ENCODE assay signal across 23 mouse cellular contexts in genomic region chr9:103389261-103389660, GRCm38 (mm10). TPM values are rescaled to one million over a fixed set of nuclear protein-coding genes. Genes with fewer than 3 reads are reported as not detected.
A peak's percentile ranks its signal among the peaks of the same experiment; 100 is the strongest.
DNase-seq lines count a peak whose midpoint lies in the region; ATAC-seq and TF ChIP-seq lines count a peak whose summit lies in the region.
"Had no signal": no experiment of that assay in that cellular context is flagged by ENCODE, and none has a peak within 500 bp of the region (broad histone marks: within the 10 kb centered on the region; RNA-seq: fewer than 3 reads in every experiment).

No protein-coding gene starts in this region.

- H3K4me1 ChIP-seq in lung, embryonic 16.5 days (replicated peaks; ENCODE audit: control insufficient read depth, insufficient read depth, low read length), result peaks cover 14% of the 10 kb centered on the region
- no peaks in the 10 kb centered on the region; the same call in 1 of the 2 replicates for H3K4me1 ChIP-seq in lung, adult 2 months (ENCODE audit: control insufficient read depth, insufficient read depth, low read length)
- H3K4me1 ChIP-seq: forebrain, embryonic 13.5 days had no signal

- H3K9ac ChIP-seq in lung, embryonic 16.5 days (ENCODE audit: low read length), result no peak overlapping the region
- H3K9ac ChIP-seq: embryonic facial prominence, embryonic 12.5 days; forebrain, embryonic 13.5 days; forebrain, embryonic 15.5 days had no signal

- no peak overlapping the region for H3K4me3 ChIP-seq in lung, embryonic 16.5 days (ENCODE audit: low read length)
- H3K4me3 ChIP-seq in lung, adult 2 months (replicated peaks; ENCODE audit: extremely low read depth, low read depth, low read length), result no peak overlapping the region
- H3K4me3 ChIP-seq: embryonic facial prominence, embryonic 10.5 days; embryonic facial prominence, embryonic 12.5 days; forebrain, embryonic 13.5 days; forebrain, embryonic 15.5 days had no signal

- no peaks in the 10 kb centered on the region for H3K9me3 ChIP-seq in lung, embryonic 16.5 days (ENCODE audit: control insufficient read depth, low read length)
- H3K9me3 ChIP-seq: embryonic facial prominence, embryonic 10.5 days; embryonic facial prominence, embryonic 12.5 days; forebrain, embryonic 13.5 days; forebrain, embryonic 15.5 days; G1E had no signal

- no peak for TF ChIP-seq CTCF in lung, adult 2 months (IDR thresholded peaks at IDR 0.05; ENCODE audit: insufficient read depth, low read length)

- ATAC-seq in lung, embryonic 16.5 days (ENCODE audit: low read depth), result peak; percentile 55; the same call in 1 of the 2 replicates
- ATAC-seq: activated CD4-positive, CD25-positive, alpha-beta regulatory T cell, adult 4 months; CD4-positive, CD25-positive, alpha-beta regulatory T cell, adult 4 months; forebrain, embryonic 13.5 days; forebrain, embryonic 15.5 days; Patski had no signal

- no peak overlapping the region for H3K27ac ChIP-seq in lung, embryonic 16.5 days (ENCODE audit: low read length)
- H3K27ac ChIP-seq: embryonic facial prominence, embryonic 10.5 days; embryonic facial prominence, embryonic 12.5 days; forebrain, embryonic 13.5 days; forebrain, embryonic 15.5 days had no signal

- H3K27me3 ChIP-seq in lung, embryonic 16.5 days (ENCODE audit: control insufficient read depth, insufficient read depth, low read depth, low read length), result no peaks in the 10 kb centered on the region
- H3K27me3 ChIP-seq: embryonic facial prominence, embryonic 12.5 days; forebrain, embryonic 13.5 days; forebrain, embryonic 15.5 days; Patski had no signal

- TF ChIP-seq POLR2A in lung, adult 2 months (IDR thresholded peaks at IDR 0.05; ENCODE audit: borderline replicate concordance, extremely low read depth, low read depth, low read length), result no peak

- peak; percentile 14 for DNase-seq in heart, adult 11 months
- no peak for DNase-seq in heart, postnatal 4 days
- DNase-seq in lung, adult 2 months, result no peak
- peak; percentile 20 for DNase-seq in lung, postnatal 36 days
- DNase-seq in lung, postnatal 10 days, result no peak
- DNase-seq: adrenal gland, adult 8-10 months; adrenal gland, postnatal 14 days; adrenal gland, postnatal 36 days; B cell, adult 2 months; cerebellum, adult 11-12 months; cerebellum, adult 2 months; cerebellum, adult 9-10 months; cerebellum, postnatal 10 days; cerebellum, postnatal 25 days had no signal

- no peak overlapping the region for H3K4me2 ChIP-seq in lung, embryonic 16.5 days (ENCODE audit: low read depth, low read length)
- H3K4me2 ChIP-seq: embryonic facial prominence, embryonic 12.5 days; forebrain, embryonic 13.5 days; forebrain, embryonic 15.5 days had no signal

- WGBS in lung, embryonic 16.5 days, result 54% methylated on average over 6 of the region's 6 CpGs
- 73% methylated on average over 6 of the region's 6 CpGs for WGBS in lung, adult 2 months

- no peaks in the 10 kb centered on the region for H3K36me3 ChIP-seq in lung, embryonic 16.5 days (ENCODE audit: control insufficient read depth, insufficient read depth, low read length)
- H3K36me3 ChIP-seq: embryonic facial prominence, embryonic 10.5 days; embryonic facial prominence, embryonic 12.5 days; forebrain, embryonic 15.5 days; G1E had no signal

RNA-seq across cellular contexts. Expression of gene Cdv3, which starts 23.6 kb away (rescaled TPM):
- 100 to 1,000 TPM; 143 to 145 TPM for total RNA-seq in heart, postnatal 4 days (2021)
- polyA plus RNA-seq in lung, embryonic 16.5 days (2015; fragmentation: Nextera tagmentation; extraction: Ambion mirVana), result 88.8 and 92.7 TPM in 2 replicates
- polyA plus RNA-seq in lung, adult 2 months (2012; rRNA removed), result 31.5 and 43.5 TPM in 2 replicates

Comparison
In these comparisons a context has a peak if more than half of its experiments do, and no peak if none do; other contexts are left out.
1. DNase-seq: peak in heart, adult 11 months (single experiment) and lung, postnatal 36 days (single experiment); none in heart, postnatal 4 days (single experiment), lung, adult 2 months (single experiment) and lung, postnatal 10 days (single experiment).